Mouse (Mus musculus): ENCODE measurements at regions not wholly inside any gene's neighbourhood (a gene's known extent, or its start where the extent isn't known, plus 50 kb on each side); places are given as distances from the start of the nearest gene placed in this dataset.

GRCm38 (mm10) chr3:62192466-62192865 lies 145.7 kb upstream of the Arhgef26 start:
- TF ChIP-seq CTCF (IDR thresholded peaks at IDR 0.05) (peak; percentile 76), EP300 (IDR thresholded peaks at IDR 0.05) (no peak)
